Mouse (Mus musculus): ENCODE measurements at regions not wholly inside any gene's neighbourhood (a gene's known extent, or its start where the extent isn't known, plus 50 kb on each side); places are given as distances from the start of the nearest gene placed in this dataset.

GRCm38 (mm10) chr11:92858170-92858569 is 239.7 kb upstream of the Car10 start:
- no peak for DNase-seq (ENCODE audit: low spot score in 2 of 2)
- intact Hi-C loops (cut with DNase I) = no loop called here

- intact Hi-C loops (cut with DNase I) = no loop called here
These were observed 208.0 kb upstream of the Car10 start for GRCm38 (mm10) chr11:92889693-92890454.

GRCm38 (mm10) chr11:92899296-92899695 is 198.5 kb upstream of the Car10 start:
- no peak for DNase-seq (ENCODE audit: low spot score in 2 of 2)
- intact Hi-C loops (cut with DNase I) = no loop called here

More at GRCm38 (mm10) chr11:92889693-92890454, 208.0 kb upstream of the Car10 start:
- DNase-seq (ENCODE audit: low spot score in 2 of 2) = peak; percentile 18 to 48
